Mouse (Mus musculus): Measurements from ENCODE around the gene Phex. TPM values are rescaled to one million over a fixed set of nuclear protein-coding genes. Genes with fewer than 3 reads are reported as not detected.

Phex gene
- total and polyA plus RNA-seq, 2 experiments from 2014 or later, result 0.05 TPM; not detected in 1

GRCm38 (mm10) chrX:157419451-157419850 lies 4.3 kb upstream of the Phex start:
- H3K4me1 ChIP-seq (ENCODE audit: control insufficient read depth, insufficient read depth), result no peaks in the 10 kb centered on the region
- no peak for DNase-seq (ENCODE audit: low spot score)
- WGBS, result 22% methylated on average over 2 of the region's 2 CpGs
- TF ChIP-seq CTCF (IDR thresholded peaks at IDR 0.05; ENCODE audit: low read depth) (no peak), EP300 (IDR thresholded peaks at IDR 0.05; ENCODE audit: low read depth) (no peak)
- no peak for ATAC-seq (ENCODE audit: insufficient read depth, low read depth)
- no peaks in the 10 kb centered on the region for H3K27me3 ChIP-seq (ENCODE audit: control insufficient read depth, insufficient read depth, low read length)
- H3K4me2 ChIP-seq (ENCODE audit: low read depth, low read length), result no peak overlapping the region
- no peak overlapping the region for H3K4me3 ChIP-seq (ENCODE audit: low read depth, low read length)
- H3K9me3 ChIP-seq (replicated peaks; ENCODE audit: control insufficient read depth, low read length), result no peaks in the 10 kb centered on the region
- no peak overlapping the region for H3K9ac ChIP-seq (replicated peaks; ENCODE audit: low read depth, low read length)
- H3K36me3 ChIP-seq (replicated peaks; ENCODE audit: control insufficient read depth, insufficient read depth, low read length), result no peaks in the 10 kb centered on the region
- H3K27ac ChIP-seq (ENCODE audit: low read depth), result no peak overlapping the region

- Histone ChIP-seq H3K27me3 (ENCODE audit: control insufficient read depth, insufficient read depth, low read length) (no peaks in the 10 kb centered on the region), H3K36me3 (replicated peaks; ENCODE audit: control insufficient read depth, insufficient read depth, low read length) (no peaks in the 10 kb centered on the region), H3K4me2 (ENCODE audit: low read depth, low read length) (no peak overlapping the region), H3K9ac (replicated peaks; ENCODE audit: low read depth, low read length) (no peak overlapping the region), H3K4me1 (ENCODE audit: control insufficient read depth, insufficient read depth) (no peaks in the 10 kb centered on the region), H3K4me3 (ENCODE audit: low read depth, low read length) (no peak overlapping the region), H3K9me3 (replicated peaks; ENCODE audit: control insufficient read depth, low read length) (no peaks in the 10 kb centered on the region), H3K27ac (ENCODE audit: low read depth) (no peak overlapping the region)
- WGBS, result 62% methylated on average over 6 of the region's 6 CpGs
- DNase-seq (ENCODE audit: low spot score), result no peak
- no peak for TF ChIP-seq CTCF (IDR thresholded peaks at IDR 0.05; ENCODE audit: low read depth)
- no peak for TF ChIP-seq EP300 (IDR thresholded peaks at IDR 0.05; ENCODE audit: low read depth)
- no peak for ATAC-seq (ENCODE audit: insufficient read depth, low read depth)
Observed at GRCm38 (mm10) chrX:157404919-157405318, 10.2 kb downstream of the Phex start.

- no peaks in the 10 kb centered on the region for H3K9me3 ChIP-seq (replicated peaks; ENCODE audit: control insufficient read depth, low read length)
- TF ChIP-seq CTCF (IDR thresholded peaks at IDR 0.05; ENCODE audit: low read depth) (no peak), EP300 (IDR thresholded peaks at IDR 0.05; ENCODE audit: low read depth) (no peak)
- DNase-seq (ENCODE audit: low spot score), result no peak
- H3K27ac ChIP-seq (ENCODE audit: low read depth), result no peak overlapping the region
- no peak overlapping the region for H3K9ac ChIP-seq (replicated peaks; ENCODE audit: low read depth, low read length)
- H3K27me3 ChIP-seq (ENCODE audit: control insufficient read depth, insufficient read depth, low read length), result no peaks in the 10 kb centered on the region
- ATAC-seq (ENCODE audit: insufficient read depth, low read depth), result no peak
- WGBS, result 30% methylated on average over 2 of the region's 2 CpGs
- no peak overlapping the region for H3K4me2 ChIP-seq (ENCODE audit: low read depth, low read length)
- no peaks in the 10 kb centered on the region for H3K36me3 ChIP-seq (replicated peaks; ENCODE audit: control insufficient read depth, insufficient read depth, low read length)
- no peaks in the 10 kb centered on the region for H3K4me1 ChIP-seq (ENCODE audit: control insufficient read depth, insufficient read depth)
- no peak overlapping the region for H3K4me3 ChIP-seq (ENCODE audit: low read depth, low read length)
Observed at GRCm38 (mm10) chrX:157391241-157391640, 23.9 kb downstream of the Phex start.

DNA sequence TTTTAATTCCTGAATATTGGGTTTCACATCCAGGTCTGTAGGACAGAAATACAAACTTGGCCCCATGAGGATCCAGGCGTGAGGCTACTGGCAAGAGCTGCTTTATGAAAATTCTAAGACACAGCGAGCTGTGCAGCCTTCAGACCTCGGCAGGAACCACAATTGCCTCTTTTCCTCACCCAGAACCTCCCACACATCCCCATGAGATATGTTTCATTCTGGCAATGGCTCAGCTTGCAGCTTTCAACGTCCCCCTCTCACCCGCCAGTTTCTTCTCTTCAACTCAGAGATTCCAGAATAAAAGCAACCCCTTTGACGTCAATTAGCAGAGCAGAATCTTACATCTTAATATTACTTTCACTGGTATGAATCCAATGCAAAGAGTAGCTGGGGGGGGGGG lies 25.0 kb downstream of the Phex start:
- 50% methylated on average over 6 of the region's 6 CpGs for WGBS

GRCm38 (mm10) chrX:157388419-157388818 lies 26.7 kb downstream of the Phex start:
- no peak for DNase-seq (ENCODE audit: low spot score)
- Histone ChIP-seq H3K9ac (replicated peaks; ENCODE audit: low read depth, low read length) (no peak overlapping the region), H3K27ac (ENCODE audit: low read depth) (no peak overlapping the region), H3K4me3 (ENCODE audit: low read depth, low read length) (no peak overlapping the region), H3K4me1 (ENCODE audit: control insufficient read depth, insufficient read depth) (no peaks in the 10 kb centered on the region), H3K4me2 (ENCODE audit: low read depth, low read length) (no peak overlapping the region), H3K9me3 (replicated peaks; ENCODE audit: control insufficient read depth, low read length) (no peaks in the 10 kb centered on the region), H3K36me3 (replicated peaks; ENCODE audit: control insufficient read depth, insufficient read depth, low read length) (no peaks in the 10 kb centered on the region), H3K27me3 (ENCODE audit: control insufficient read depth, insufficient read depth, low read length) (no peaks in the 10 kb centered on the region)
- 67% methylated on average over 3 of the region's 3 CpGs for WGBS
- ATAC-seq (ENCODE audit: insufficient read depth, low read depth), result no peak
- no peak for TF ChIP-seq EP300 (IDR thresholded peaks at IDR 0.05; ENCODE audit: low read depth)
- TF ChIP-seq CTCF (IDR thresholded peaks at IDR 0.05; ENCODE audit: low read depth), result no peak

More for the DNA sequence above, 25.0 kb downstream of the Phex start:
- no peak for DNase-seq (ENCODE audit: low spot score)
- TF ChIP-seq CTCF (IDR thresholded peaks at IDR 0.05; ENCODE audit: low read depth) (no peak), EP300 (IDR thresholded peaks at IDR 0.05; ENCODE audit: low read depth) (no peak)
- H3K4me3 ChIP-seq (ENCODE audit: low read depth, low read length), result no peak overlapping the region
- no peak for ATAC-seq (ENCODE audit: insufficient read depth, low read depth)
- H3K36me3 ChIP-seq (replicated peaks; ENCODE audit: control insufficient read depth, insufficient read depth, low read length), result no peaks in the 10 kb centered on the region
- no peaks in the 10 kb centered on the region for H3K9me3 ChIP-seq (replicated peaks; ENCODE audit: control insufficient read depth, low read length)
- H3K27ac ChIP-seq (ENCODE audit: low read depth), result no peak overlapping the region
- H3K4me2 ChIP-seq (ENCODE audit: low read depth, low read length), result no peak overlapping the region
- no peak overlapping the region for H3K9ac ChIP-seq (replicated peaks; ENCODE audit: low read depth, low read length)
- H3K4me1 ChIP-seq (ENCODE audit: control insufficient read depth, insufficient read depth), result no peaks in the 10 kb centered on the region
- H3K27me3 ChIP-seq (ENCODE audit: control insufficient read depth, insufficient read depth, low read length), result no peaks in the 10 kb centered on the region

DNA sequence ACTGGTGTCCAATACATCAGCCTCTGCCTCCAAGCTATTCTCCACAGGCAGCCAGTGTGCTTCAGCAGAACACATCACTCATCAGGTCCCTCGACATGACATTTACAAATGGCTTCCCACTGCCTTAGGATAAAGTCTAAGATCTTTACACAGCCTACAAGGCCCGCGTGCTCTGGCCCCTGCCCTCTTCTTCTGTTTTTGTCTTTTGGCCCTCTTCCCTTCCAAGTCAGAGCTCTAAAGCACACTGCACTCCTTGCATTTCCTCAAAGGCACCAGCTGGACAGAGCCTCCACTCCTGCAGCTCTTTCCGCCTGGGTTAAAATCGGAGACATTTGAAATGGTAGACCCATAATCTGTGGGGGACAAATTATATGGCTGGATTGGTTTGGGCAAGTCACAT lies 28.1 kb downstream of the Phex start:
- no peaks in the 10 kb centered on the region for H3K36me3 ChIP-seq (replicated peaks; ENCODE audit: control insufficient read depth, insufficient read depth, low read length)
- H3K27ac ChIP-seq (ENCODE audit: low read depth), result no peak overlapping the region
- 74% methylated on average over 5 of the region's 5 CpGs for WGBS
- H3K9ac ChIP-seq (replicated peaks; ENCODE audit: low read depth, low read length), result no peak overlapping the region
- DNase-seq (ENCODE audit: low spot score) (no peak), ATAC-seq (ENCODE audit: insufficient read depth, low read depth) (no peak)
- H3K4me3 ChIP-seq (ENCODE audit: low read depth, low read length), result no peak overlapping the region
- TF ChIP-seq EP300 (IDR thresholded peaks at IDR 0.05; ENCODE audit: low read depth) (no peak), CTCF (IDR thresholded peaks at IDR 0.05; ENCODE audit: low read depth) (no peak)
- H3K4me2 ChIP-seq (ENCODE audit: low read depth, low read length), result no peak overlapping the region
- no peaks in the 10 kb centered on the region for H3K9me3 ChIP-seq (replicated peaks; ENCODE audit: control insufficient read depth, low read length)
- no peaks in the 10 kb centered on the region for H3K27me3 ChIP-seq (ENCODE audit: control insufficient read depth, insufficient read depth, low read length)
- no peaks in the 10 kb centered on the region for H3K4me1 ChIP-seq (ENCODE audit: control insufficient read depth, insufficient read depth)
